Mouse (Mus musculus): ENCODE measurements around the gene Gm17018. TPM values are rescaled to one million over a fixed set of nuclear protein-coding genes. Genes with fewer than 3 reads are reported as not detected.

Gene Gm17018
- polyA plus RNA-seq (2011; ENCODE audit: insufficient read depth, insufficient read length, low replicate concordance, missing spikeins): 16.1 and 32.6 TPM in 2 replicates

- no peak; the same call in 1 of the 2 replicates for TF ChIP-seq POLR2A (IDR thresholded peaks at IDR 0.05; ENCODE audit: borderline replicate concordance, control insufficient read depth, low read depth, low read length)
- TF ChIP-seq CTCF (IDR thresholded peaks at IDR 0.05; ENCODE audit: control insufficient read depth, insufficient read depth, low read length): no peak
- Histone ChIP-seq H3K27ac (ENCODE audit: control insufficient read depth, insufficient read depth, low read depth, low read length, poor library complexity) (peak within 1 kb of the TSS; percentile 65), H3K4me3 (replicated peaks; ENCODE audit: control insufficient read depth, low read depth, low read length) (peak within 1 kb of the TSS; percentile 91), H3K4me1 (ENCODE audit: control insufficient read depth, insufficient read depth, low read length) (peaks cover 1% of the 10 kb centered on the region; the same call in 1 of the 2 replicates)
- WGBS: under 1% methylated on average over 35 of the region's 35 CpGs
These were observed at the start of gene Gm17018, which contains the start of gene Poll for GRCm38 (mm10) chr19:45560153-45560890. Gene Gm17018 (plus strand): TSS chr19:45560615. Gene Poll (minus strand): TSS chr19:45560531.

- TF ChIP-seq CTCF (IDR thresholded peaks at IDR 0.05; ENCODE audit: control insufficient read depth, insufficient read depth, low read length) (no peak), POLR2A (IDR thresholded peaks at IDR 0.05; ENCODE audit: borderline replicate concordance, control insufficient read depth, low read depth, low read length) (no peak)
- no peak overlapping the region for H3K27ac ChIP-seq (ENCODE audit: control insufficient read depth, insufficient read depth, low read depth, low read length, poor library complexity)
- WGBS: 62% methylated on average over 3 of the region's 3 CpGs
These were observed 49.7 kb upstream of the Gm17018 start for GRCm38 (mm10) chr19:45510680-45511079.

GRCm38 (mm10) chr19:45511406-45511805, 49.0 kb upstream of the Gm17018 start:
- H3K4me1 ChIP-seq (ENCODE audit: control insufficient read depth, insufficient read depth, low read length): no peaks in the 10 kb centered on the region; the same call in 1 of the 2 replicates
- H3K27ac ChIP-seq (ENCODE audit: control insufficient read depth, insufficient read depth, low read depth, low read length, poor library complexity): no peak overlapping the region
- H3K4me3 ChIP-seq (replicated peaks; ENCODE audit: control insufficient read depth, low read depth, low read length): no peak overlapping the region
- TF ChIP-seq CTCF (IDR thresholded peaks at IDR 0.05; ENCODE audit: control insufficient read depth, insufficient read depth, low read length) (no peak), POLR2A (IDR thresholded peaks at IDR 0.05; ENCODE audit: borderline replicate concordance, control insufficient read depth, low read depth, low read length) (no peak)
- WGBS: 80% methylated on average over 4 of the region's 4 CpGs

More at GRCm38 (mm10) chr19:45510680-45511079, 49.7 kb upstream of the Gm17018 start:
- H3K4me3 ChIP-seq (replicated peaks; ENCODE audit: control insufficient read depth, low read depth, low read length): no peak overlapping the region
- H3K4me1 ChIP-seq (ENCODE audit: control insufficient read depth, insufficient read depth, low read length): no peaks in the 10 kb centered on the region; the same call in 1 of the 2 replicates

- 95% methylated on average over 2 of the region's 2 CpGs for WGBS
- TF ChIP-seq POLR2A (IDR thresholded peaks at IDR 0.05; ENCODE audit: borderline replicate concordance, control insufficient read depth, low read depth, low read length): no peak
- no peak for TF ChIP-seq CTCF (IDR thresholded peaks at IDR 0.05; ENCODE audit: control insufficient read depth, insufficient read depth, low read length)
- no peak overlapping the region for H3K4me3 ChIP-seq (replicated peaks; ENCODE audit: control insufficient read depth, low read depth, low read length)
- H3K27ac ChIP-seq (ENCODE audit: control insufficient read depth, insufficient read depth, low read depth, low read length, poor library complexity): no peak overlapping the region
- no peaks in the 10 kb centered on the region; the same call in 1 of the 2 replicates for H3K4me1 ChIP-seq (ENCODE audit: control insufficient read depth, insufficient read depth, low read length)
These were observed 45.1 kb upstream of the Gm17018 start for GRCm38 (mm10) chr19:45515341-45515740.

- TF ChIP-seq POLR2A (IDR thresholded peaks at IDR 0.05; ENCODE audit: borderline replicate concordance, control insufficient read depth, low read depth, low read length) (no peak), CTCF (IDR thresholded peaks at IDR 0.05; ENCODE audit: control insufficient read depth, insufficient read depth, low read length) (no peak)
- Histone ChIP-seq H3K4me1 (ENCODE audit: control insufficient read depth, insufficient read depth, low read length) (no peaks in the 10 kb centered on the region; the same call in 1 of the 2 replicates), H3K4me3 (replicated peaks; ENCODE audit: control insufficient read depth, low read depth, low read length) (no peak overlapping the region), H3K27ac (ENCODE audit: control insufficient read depth, insufficient read depth, low read depth, low read length, poor library complexity) (no peak overlapping the region)
- WGBS: 95% methylated on average over 12 of the region's 12 CpGs
These were observed 44.2 kb upstream of the Gm17018 start for GRCm38 (mm10) chr19:45516264-45516663.

- WGBS: 49% methylated on average over 7 of the region's 7 CpGs
- Histone ChIP-seq H3K4me1 (ENCODE audit: control insufficient read depth, insufficient read depth, low read length) (peaks cover 11% of the 10 kb centered on the region), H3K27ac (ENCODE audit: control insufficient read depth, insufficient read depth, low read depth, low read length, poor library complexity) (0 out of 2 replicates have a peak overlapping the region, but pooled peaks have one; percentile 12), H3K4me3 (replicated peaks; ENCODE audit: control insufficient read depth, low read depth, low read length) (no peak overlapping the region)
- TF ChIP-seq POLR2A (IDR thresholded peaks at IDR 0.05; ENCODE audit: borderline replicate concordance, control insufficient read depth, low read depth, low read length): no peak
- no peak for TF ChIP-seq CTCF (IDR thresholded peaks at IDR 0.05; ENCODE audit: control insufficient read depth, insufficient read depth, low read length)
These were observed 33.0 kb upstream of the Gm17018 start for GRCm38 (mm10) chr19:45527382-45527781.

GRCm38 (mm10) chr19:45527931-45528534, 32.4 kb upstream of the Gm17018 start:
- 15% methylated on average over 10 of the region's 10 CpGs for WGBS

GRCm38 (mm10) chr19:45529294-45529693, 31.1 kb upstream of the Gm17018 start:
- WGBS: 67% methylated on average over 5 of the region's 5 CpGs
- no peak for TF ChIP-seq CTCF (IDR thresholded peaks at IDR 0.05; ENCODE audit: control insufficient read depth, insufficient read depth, low read length)
- no peak for TF ChIP-seq POLR2A (IDR thresholded peaks at IDR 0.05; ENCODE audit: borderline replicate concordance, control insufficient read depth, low read depth, low read length)
- peak overlapping the region; percentile 72 for H3K27ac ChIP-seq (ENCODE audit: control insufficient read depth, insufficient read depth, low read depth, low read length, poor library complexity)
- no peak overlapping the region for H3K4me3 ChIP-seq (replicated peaks; ENCODE audit: control insufficient read depth, low read depth, low read length)
- peaks cover 11% of the 10 kb centered on the region for H3K4me1 ChIP-seq (ENCODE audit: control insufficient read depth, insufficient read depth, low read length)

More at GRCm38 (mm10) chr19:45527931-45528534, 32.4 kb upstream of the Gm17018 start:
- Histone ChIP-seq H3K27ac (ENCODE audit: control insufficient read depth, insufficient read depth, low read depth, low read length, poor library complexity) (peak overlapping the region; percentile 12; the same call in 1 of the 2 replicates), H3K4me3 (replicated peaks; ENCODE audit: control insufficient read depth, low read depth, low read length) (no peak overlapping the region), H3K4me1 (ENCODE audit: control insufficient read depth, insufficient read depth, low read length) (peaks cover 11% of the 10 kb centered on the region)
- TF ChIP-seq CTCF (IDR thresholded peaks at IDR 0.05; ENCODE audit: control insufficient read depth, insufficient read depth, low read length) (no peak), POLR2A (IDR thresholded peaks at IDR 0.05; ENCODE audit: borderline replicate concordance, control insufficient read depth, low read depth, low read length) (no peak)

Measured in bone marrow, adult 2 months (tissue).